27 mouse cellular contexts compared by ENCODE assay signal in genomic region chr10:64041892-64042291, GRCm38 (mm10). TPM values are rescaled to one million over a fixed set of nuclear protein-coding genes. Genes with fewer than 3 reads are reported as not detected.
DNase-seq lines count a peak whose midpoint lies in the region; TF ChIP-seq lines count a peak whose summit lies in the region.
"Had no signal": no experiment of that assay in that cellular context is flagged by ENCODE, and none has a peak within 500 bp of the region (broad histone marks: within the 10 kb centered on the region; RNA-seq: fewer than 3 reads in every experiment).

No protein-coding gene starts in this region.

- no peak overlapping the region for H3K4me3 ChIP-seq in left cerebral cortex, adult 2 months
- H3K4me3 ChIP-seq: embryonic facial prominence, embryonic 10.5 days; embryonic facial prominence, embryonic 15.5 days; forebrain, embryonic 12.5 days; hindbrain, embryonic 10.5 days; limb, embryonic 10.5 days; limb, embryonic 15.5 days; liver, embryonic 13.5 days; megakaryocyte, embryonic 14.5 days; midbrain, embryonic 12.5 days had no signal

- intact Hi-C loops in left cerebral cortex, adult 2 months (cut with DNase I): loop anchor here (10.0 kb wide), 1 partner anchor 327 kb away; no protein-coding TSS in a partner anchor
- intact Hi-C loops in left cerebral cortex, postnatal 14 days (cut with DNase I): no loop called here

- TF ChIP-seq CTCF in left cerebral cortex, adult 2 months (IDR thresholded peaks at IDR 0.05): no peak

- H3K27ac ChIP-seq in left cerebral cortex, adult 2 months: peak overlapping the region; percentile 66; the same call in 1 of the 2 replicates
- H3K27ac ChIP-seq: embryonic facial prominence, embryonic 10.5 days; embryonic facial prominence, embryonic 15.5 days; forebrain, embryonic 12.5 days; hindbrain, embryonic 10.5 days; limb, embryonic 10.5 days; limb, embryonic 15.5 days; liver, embryonic 13.5 days; midbrain, embryonic 12.5 days had no signal

- DNase-seq in left cerebral cortex, adult 2 months (ENCODE audit: extremely low spot score in 1 of 2, low spot score in 2 of 2): no peak
- DNase-seq in left cerebral cortex, postnatal 14 days (ENCODE audit: low spot score in 2 of 2): no peak
- peak; percentile 79 for DNase-seq in cerebellum, adult 11 months
- peak; percentile 94 for DNase-seq in cerebellum, adult 9-10 months
- peak; percentile 79 to 82 for DNase-seq in cerebellum, postnatal 36 days
- DNase-seq in Muller cell, postnatal 12 days (ENCODE audit: inconsistent ontology term): no peak
- DNase-seq in thymus, postnatal 10 days (ENCODE audit: low spot score in 2 of 2): no peak
- DNase-seq: forebrain, postnatal 0 days; gastrocnemius, postnatal 10 days; heart, postnatal 14 days; kidney, adult 9 months; liver, embryonic 13.5 days; lung, adult 18-20 months; lung, postnatal 4 days; right cerebral cortex, postnatal 25 days; spleen, adult 18-20 months; thymus, postnatal 25 days had no signal

RNA-seq across cellular contexts. Expression of gene Lrrtm3, which starts 48.2 kb away (rescaled TPM):
- 10 to 100 TPM; 73.1 to 75.5 TPM for total RNA-seq in left cerebral cortex, adult 2 months (2021)
- 10 to 100 TPM; 73.2 to 76.7 TPM for total RNA-seq in left cerebral cortex, postnatal 14 days (2021)
- total RNA-seq: MEL; neutrophil, adult 5-6 weeks had no signal

Comparison
In these comparisons a context has a peak if more than half of its experiments do, and no peak if none do; other contexts are left out.
1. DNase-seq: peak in cerebellum, adult 11 months (single experiment), cerebellum, adult 9-10 months (single experiment) and cerebellum, postnatal 36 days (2 of 2); none in left cerebral cortex, adult 2 months (0 of 2), left cerebral cortex, postnatal 14 days (0 of 2), Muller cell, postnatal 12 days (single experiment) and thymus, postnatal 10 days (0 of 2).